Mouse (Mus musculus) brain, embryonic 14.5 days (tissue): ENCODE results near the gene Fam69a.

Experiments used
- CTCF ChIP-seq: fragments of 200-500 bp; IDR thresholded peaks from 2 replicates; pipeline ENCODE4 v1.5.1; 2012; ENCODE audit warnings: inconsistent platforms, mild to moderate bottlenecking, moderate library complexity, borderline replicate concordance; ENCODE audit not compliant: insufficient read depth, insufficient read length; ENCODE audit errors: extremely low read depth
- POLR2A ChIP-seq: fragments of 200-500 bp; IDR thresholded peaks from 2 replicates; pipeline ENCODE4 v1.6.1; 2012; ENCODE audit warnings: mild to moderate bottlenecking, inconsistent platforms, borderline replicate concordance; ENCODE audit not compliant: poor library complexity, insufficient read depth, insufficient read length, severe bottlenecking; ENCODE audit errors: extremely low read depth

DNA sequence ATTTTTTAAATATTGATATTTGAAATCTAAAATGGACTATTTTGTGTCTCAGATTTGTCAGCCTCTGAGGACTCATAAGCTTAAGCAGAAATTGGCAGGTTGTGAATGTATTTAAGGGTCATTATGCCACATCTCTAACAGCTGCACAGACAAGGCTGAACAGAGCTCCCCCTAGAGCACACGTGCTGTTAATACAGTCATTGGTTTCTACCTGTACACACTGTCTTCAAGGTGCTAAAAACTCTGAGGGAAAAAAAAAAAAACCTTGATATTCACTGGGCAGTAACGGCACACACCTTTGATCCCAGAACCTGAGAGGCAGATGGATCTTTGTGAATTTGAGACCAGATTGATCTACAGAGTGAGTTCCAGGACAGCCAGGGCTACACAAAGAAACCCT lies 127.9 kb downstream of the Fam69a start:
- TF ChIP-seq CTCF (peak; percentile 37; the same call in 1 of the 2 replicates), POLR2A (no peak)
